Mouse (Mus musculus) neural tube, postnatal 0 days (tissue): ENCODE data around the gene Foxm1. TPM values are rescaled to one million over a fixed set of nuclear protein-coding genes. Genes with fewer than 3 reads are reported as not detected.

Experiments used
- polyA plus RNA-seq: library from polyadenylated mRNA; unstranded; fragments of >200 nt; fragmentation: Nextera tagmentation; extraction: Ambion mirVana; gene quantifications from 2 replicates; pipeline ENCODE4 v1.2.1, GENCODE M21; 2015

Foxm1 gene
- polyA plus RNA-seq = 3.3 and 3.7 TPM in 2 replicates

DNA sequence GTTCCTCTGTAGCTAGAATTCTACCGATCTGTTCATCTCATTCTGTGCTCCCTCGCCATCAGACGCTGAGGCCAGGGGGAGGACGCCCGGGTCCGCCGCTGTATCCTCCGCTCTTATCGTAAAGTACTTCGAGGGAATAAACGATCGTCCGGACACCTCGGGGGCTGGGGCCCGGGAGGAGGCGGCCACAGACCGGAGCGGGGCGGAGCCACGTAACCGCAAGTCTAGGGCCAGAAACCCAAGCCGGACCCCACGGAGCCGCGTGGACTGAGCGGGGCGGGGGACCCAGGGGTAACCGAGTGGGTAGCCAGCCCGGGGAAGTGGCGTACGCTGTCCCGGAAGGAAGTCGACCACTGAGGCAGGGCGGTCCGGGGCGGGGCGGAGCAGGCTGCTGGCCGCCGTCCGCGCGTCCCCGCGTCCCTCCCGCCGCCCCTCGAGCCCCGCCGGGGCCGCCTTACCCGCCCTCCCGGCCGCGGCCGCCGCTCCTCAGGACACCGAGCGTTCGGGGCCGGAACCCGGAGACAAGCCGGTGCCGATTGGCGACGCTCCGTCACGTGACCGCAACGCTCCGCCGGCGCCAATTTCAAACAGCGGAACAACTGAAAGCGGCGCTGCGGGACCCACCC, at the start of gene Foxm1, which contains the start of gene Rhno1:
Gene Foxm1 (plus strand): TSS at position 587 of the 626 bp plus-strand sequence.
Gene Rhno1 (minus strand): TSS at position 531 of the 626 bp plus-strand sequence.

DNA sequence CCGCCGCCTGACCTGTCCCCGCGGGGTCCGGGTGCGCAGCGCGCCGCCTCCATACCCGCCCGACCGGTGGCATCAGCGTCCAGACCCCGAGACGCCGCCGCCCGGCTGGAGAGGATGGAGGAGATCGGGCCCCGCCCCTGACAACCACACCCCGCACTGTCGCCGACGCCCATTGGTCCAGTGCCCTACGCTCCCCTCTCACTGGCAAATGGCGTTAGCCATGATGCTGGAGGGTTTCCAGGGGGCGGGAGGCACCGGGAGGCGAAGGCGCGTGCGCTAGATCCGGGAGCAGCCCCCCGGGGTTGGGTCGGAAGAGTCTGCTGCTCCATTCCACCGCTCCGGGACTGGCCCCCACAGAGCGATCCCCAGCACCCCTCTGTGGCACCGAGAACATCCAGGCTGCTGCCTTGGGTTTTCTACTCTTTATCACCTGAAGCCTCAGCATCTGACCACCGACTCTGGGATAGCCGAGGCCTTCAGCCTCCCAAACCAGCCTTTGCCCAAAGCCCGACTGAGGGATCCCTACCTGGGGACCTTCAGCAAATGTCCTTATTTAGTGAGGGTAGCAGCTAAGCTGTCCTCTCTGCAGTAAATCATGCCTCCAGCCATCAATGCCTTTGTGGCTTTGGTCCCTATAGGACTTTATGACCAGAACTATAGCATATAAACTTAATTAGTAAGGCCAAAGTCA, 6.9 kb upstream of the Foxm1 start, which contains the start of gene Tulp3:
Gene Tulp3 (minus strand): TSS at position 126 of the 691 bp plus-strand sequence.

DNA sequence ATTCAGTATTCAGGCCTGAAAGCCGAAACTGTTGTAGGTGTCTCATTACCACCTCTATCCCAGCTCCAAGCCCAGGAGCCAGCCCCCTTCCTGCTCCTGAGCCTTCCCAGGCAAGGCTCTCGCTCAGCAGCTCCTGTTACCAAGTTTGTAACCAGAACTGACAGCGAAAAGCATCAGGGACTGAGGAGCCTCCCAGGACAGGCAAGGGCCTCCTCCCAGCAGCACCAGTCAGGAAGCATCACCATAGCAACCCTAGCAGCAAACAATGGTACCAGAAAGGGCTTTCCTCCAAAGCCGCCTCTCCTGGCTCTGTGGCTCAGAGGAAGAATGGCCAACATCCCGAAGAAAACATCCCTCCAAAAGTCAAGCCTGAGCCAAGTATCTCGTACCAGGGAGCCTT, 12.4 kb downstream of the Foxm1 start, which contains the start of the genes Tex52 and Gm44596:
Gene Tex52 (plus strand): TSS at position 265 of the 400 bp plus-strand sequence.
Gene Gm44596 (plus strand): TSS at position 312 of the 400 bp plus-strand sequence.

DNA sequence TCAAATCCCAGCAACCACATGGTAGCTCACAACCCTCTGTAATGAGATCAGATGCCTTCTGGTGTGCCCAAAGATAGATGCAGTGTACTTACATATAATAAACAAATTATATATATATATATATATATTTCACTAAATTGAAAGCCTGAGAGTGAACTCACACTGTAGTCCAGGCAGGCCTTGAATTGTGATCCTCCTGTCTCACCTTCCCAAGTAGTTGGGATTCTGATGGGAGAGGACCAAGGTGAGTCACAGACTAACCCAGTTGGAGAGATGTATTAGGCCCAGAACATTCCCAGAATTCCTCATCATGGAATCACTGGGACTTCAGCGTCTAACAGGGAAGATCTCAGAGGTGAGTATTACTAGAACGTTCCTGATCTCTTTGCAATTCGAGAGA, 36.2 kb downstream of the Foxm1 start, which contains the start of gene Nrip2:
Gene Nrip2 (plus strand): TSS at position 301 of the 400 bp plus-strand sequence.

DNA sequence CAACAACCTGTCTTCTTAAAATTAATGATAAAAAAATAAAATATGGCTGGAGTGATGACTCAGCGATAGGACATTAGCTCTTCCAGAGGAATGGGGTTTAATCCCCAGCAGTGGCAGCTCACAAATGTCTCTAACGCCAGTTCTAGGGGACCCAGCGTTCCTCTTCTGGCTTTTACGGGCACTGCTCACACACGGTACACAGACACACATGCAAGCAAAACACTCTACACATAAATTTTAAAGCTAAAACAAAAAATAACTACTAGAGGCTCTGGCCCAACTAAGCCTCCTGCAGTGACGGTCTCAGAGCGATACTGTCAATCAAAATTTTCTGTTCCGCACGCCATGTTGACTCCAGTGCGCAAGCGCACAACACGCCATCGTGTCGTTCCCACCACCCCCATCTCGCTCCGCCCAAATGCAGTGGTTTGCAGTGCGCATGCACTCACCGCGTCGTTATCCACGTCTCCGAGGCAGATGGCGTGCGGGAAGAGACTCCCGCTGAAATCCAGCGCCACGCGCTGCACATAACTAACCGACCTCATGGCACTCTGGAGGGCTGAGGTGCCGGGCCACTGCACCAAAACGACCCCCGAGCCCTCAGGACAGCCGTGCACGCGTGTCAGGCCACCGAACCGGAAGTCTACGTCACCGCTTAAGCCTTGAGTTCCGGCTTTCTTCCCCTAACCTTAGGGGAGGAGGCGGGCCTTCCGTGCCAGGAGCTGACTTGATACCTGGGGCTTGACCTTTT, 61.7 kb downstream of the Foxm1 start, which contains the start of gene Itfg2:
Gene Itfg2 (minus strand): TSS at position 663 of the 751 bp plus-strand sequence.

Other genes with a start within 250 kb of the Foxm1 start
- gene Tspan9, start 219.4 kb upstream of the Foxm1 start, polyA plus RNA-seq = 65.7 and 70.7 TPM in 2 replicates
- 0.64 and 0.74 TPM in 2 replicates for gene Tead4, start 62.1 kb upstream of the Foxm1 start, polyA plus RNA-seq
- 17.0 and 20.1 TPM in 2 replicates for gene Tulp3, start 7.1 kb upstream of the Foxm1 start, polyA plus RNA-seq
- gene Rhno1, start 56 bp upstream of the Foxm1 start, polyA plus RNA-seq = 48.6 and 51.2 TPM in 2 replicates
- gene Tex52, start 12.5 kb downstream of the Foxm1 start, polyA plus RNA-seq = 0.47 and 0.85 TPM in 2 replicates
- gene Gm44596, start 12.5 kb downstream of the Foxm1 start, polyA plus RNA-seq = not detected in 2 replicates
- 12.0 and 16.8 TPM in 2 replicates for gene Nrip2, start 36.3 kb downstream of the Foxm1 start, polyA plus RNA-seq
- gene Itfg2, start 62.0 kb downstream of the Foxm1 start, polyA plus RNA-seq = 30.7 and 35.2 TPM in 2 replicates
- gene Fkbp4, start 75.7 kb downstream of the Foxm1 start, polyA plus RNA-seq = 209 and 224 TPM in 2 replicates
- 0.30 and 0.57 TPM in 2 replicates for gene Pzp, start 163.8 kb downstream of the Foxm1 start, polyA plus RNA-seq
- gene A2ml1, start 218.6 kb downstream of the Foxm1 start, polyA plus RNA-seq = 13.2 and 17.3 TPM in 2 replicates